Mouse (Mus musculus): ENCODE results near the gene Ciz1.

GRCm38 (mm10) chr2:32324322-32324721 is 27.8 kb upstream of the Ciz1 start:
- TF ChIP-seq CTCF (IDR thresholded peaks at IDR 0.05; ENCODE audit: borderline replicate concordance, insufficient read depth, low read length) (no peak), POLR2A (IDR thresholded peaks at IDR 0.05; ENCODE audit: low read depth, low read length) (no peak)

Measured in embryonic fibroblast, embryonic 13.5 days (primary cell).